Mouse (Mus musculus) adrenal gland, postnatal 14 days (tissue): ENCODE measurements around the gene Dlg4. TPM values are rescaled to one million over a fixed set of nuclear protein-coding genes. Genes with fewer than 3 reads are reported as not detected.
A peak's percentile ranks its signal among the peaks of the same experiment; 100 is the strongest.

ENCODE experiments used
- DNase-seq: peaks from one replicate; pipeline ENCODE4 v3.0.0; 2021; ENCODE audit warnings: mixed read lengths
- total RNA-seq: library from RNA; stranded (reverse); gene quantifications from 2 replicates; pipeline ENCODE4 v1.2.3, GENCODE M21; 2021

Gene Dlg4
- total RNA-seq, 1 experiment from 2014 or later = 31.9 TPM

- DNase-seq = peak; percentile 13
Measured at GRCm38 (mm10) chr11:70020022-70020631, 3.4 kb downstream of the Dlg4 start.

GRCm38 (mm10) chr11:70020731-70021263 lies 4.1 kb downstream of the Dlg4 start:
- DNase-seq = peak; percentile 78

GRCm38 (mm10) chr11:70021264-70022132 lies 4.8 kb downstream of the Dlg4 start:
- DNase-seq = peak; percentile 99

- no peak for DNase-seq
Measured at GRCm38 (mm10) chr11:70023481-70024150, 6.9 kb downstream of the Dlg4 start.

GRCm38 (mm10) chr11:70024151-70024514 lies 7.4 kb downstream of the Dlg4 start:
- no peak for DNase-seq

- DNase-seq = peak; percentile 72
Measured at GRCm38 (mm10) chr11:70026689-70027088, 9.9 kb downstream of the Dlg4 start.

GRCm38 (mm10) chr11:70027397-70027796 lies 10.7 kb downstream of the Dlg4 start:
- DNase-seq = peak; percentile 58

GRCm38 (mm10) chr11:70028401-70029129 lies 11.8 kb downstream of the Dlg4 start:
- DNase-seq = no peak

- peak; percentile 81 for DNase-seq
Measured at GRCm38 (mm10) chr11:70029130-70029801, 12.5 kb downstream of the Dlg4 start.

GRCm38 (mm10) chr11:70029829-70030550 lies 13.2 kb downstream of the Dlg4 start:
- no peak for DNase-seq

- DNase-seq = no peak
Measured at GRCm38 (mm10) chr11:70030651-70031320, 14.0 kb downstream of the Dlg4 start.

GRCm38 (mm10) chr11:70031321-70031670 lies 14.6 kb downstream of the Dlg4 start:
- DNase-seq = no peak

GRCm38 (mm10) chr11:70038174-70038573 lies 21.4 kb downstream of the Dlg4 start:
- no peak for DNase-seq

- no peak for DNase-seq
Measured at GRCm38 (mm10) chr11:70039631-70040030, 22.9 kb downstream of the Dlg4 start.

GRCm38 (mm10) chr11:70040184-70040583 lies 23.4 kb downstream of the Dlg4 start:
- no peak for DNase-seq

- DNase-seq = no peak
Measured at GRCm38 (mm10) chr11:70042309-70043085, 25.8 kb downstream of the Dlg4 start.

GRCm38 (mm10) chr11:70043665-70044064 lies 26.9 kb downstream of the Dlg4 start:
- no peak for DNase-seq

- no peak for DNase-seq
Measured at GRCm38 (mm10) chr11:70045435-70045834, 28.7 kb downstream of the Dlg4 start.

GRCm38 (mm10) chr11:70049366-70049765 lies 32.6 kb downstream of the Dlg4 start:
- DNase-seq = no peak

GRCm38 (mm10) chr11:70049816-70050215 lies 33.1 kb downstream of the Dlg4 start:
- DNase-seq = peak; percentile 40
